Mouse (Mus musculus): ENCODE results near the gene Lif.
A peak's percentile ranks its signal among the peaks of the same experiment; 100 is the strongest.

- no peak for TF ChIP-seq POLR2A (IDR thresholded peaks at IDR 0.05; ENCODE audit: borderline replicate concordance, extremely low read depth, insufficient read depth, insufficient read length, poor library complexity, severe bottlenecking)
- peak; percentile 38; the same call in 1 of the 2 replicates for TF ChIP-seq CTCF (IDR thresholded peaks at IDR 0.05; ENCODE audit: borderline replicate concordance, extremely low read depth, insufficient read depth, insufficient read length)
Measured at GRCm38 (mm10) chr11:4261969-4262368, 4.6 kb downstream of the Lif start.

Measured in brain, embryonic 14.5 days (tissue).